ENCODE assay signal across 8 mouse cellular contexts in the genomic region with DNA sequence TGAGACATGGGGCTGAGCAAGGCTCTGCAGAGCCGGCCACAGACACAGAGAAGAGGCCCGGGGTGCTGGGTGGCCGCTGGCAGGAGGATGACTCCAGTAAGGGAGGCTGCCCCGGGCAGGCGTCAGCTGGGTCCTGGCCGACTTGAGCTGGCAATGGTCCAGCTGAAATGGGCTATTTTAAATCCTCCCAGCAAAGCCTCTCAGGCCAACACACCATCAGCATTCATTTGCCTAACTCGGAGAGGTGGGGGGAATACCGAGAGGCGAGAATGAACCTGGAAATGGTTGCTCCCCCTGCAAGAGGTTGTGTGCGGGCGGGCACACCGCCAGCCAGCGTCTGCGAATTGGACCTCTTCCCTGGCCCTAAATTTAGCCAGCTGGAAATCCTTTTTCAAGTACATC. TPM values are rescaled to one million over a fixed set of nuclear protein-coding genes. Genes with fewer than 3 reads are reported as not detected.
DNase-seq lines count a peak whose midpoint lies in the region; ATAC-seq and TF ChIP-seq lines count a peak whose summit lies in the region.

No protein-coding gene starts in this region.

- 26% methylated on average over 14 of the region's 14 CpGs for WGBS in lung, embryonic 15.5 days
- 42% methylated on average over 14 of the region's 14 CpGs for WGBS in lung, postnatal 0 days
- 18% methylated on average over 14 of the region's 14 CpGs for WGBS in forebrain, embryonic 14.5 days
- 25% methylated on average over 14 of the region's 14 CpGs for WGBS in heart, embryonic 16.5 days

- H3K4me3 ChIP-seq in lung, embryonic 15.5 days: no peak overlapping the region
- no peak overlapping the region for H3K4me3 ChIP-seq in lung, postnatal 0 days (ENCODE audit: low read depth, low read length)
- H3K4me3 ChIP-seq in forebrain, embryonic 14.5 days (ENCODE audit: low read depth, low read length): no peak overlapping the region
- no peak overlapping the region for H3K4me3 ChIP-seq in heart, embryonic 16.5 days (ENCODE audit: low read length)

- no peak for DNase-seq in lung, postnatal 0 days (ENCODE audit: low spot score)
- DNase-seq in forebrain, embryonic 14.5 days (ENCODE audit: low spot score): peak; percentile 84
- peak; percentile 60 to 67 for DNase-seq in left cerebral cortex, postnatal 10 days (ENCODE audit: extremely low spot score in 1 of 2, low spot score in 2 of 2)
- DNase-seq in right cerebral cortex, postnatal 14 days: peak; percentile 64
- DNase-seq in urinary bladder, postnatal 25 days (ENCODE audit: low spot score): no peak
- DNase-seq in thymus, adult 18-20 months: no peak

- TF ChIP-seq CTCF in lung, postnatal 0 days (IDR thresholded peaks at IDR 0.05): no peak

- peaks cover 7% of the 10 kb centered on the region for H3K4me1 ChIP-seq in lung, embryonic 15.5 days
- no peaks in the 10 kb centered on the region for H3K4me1 ChIP-seq in lung, postnatal 0 days (ENCODE audit: insufficient read depth, low read depth, low read length)
- H3K4me1 ChIP-seq in forebrain, embryonic 14.5 days (ENCODE audit: control insufficient read depth, insufficient read depth, low read length): peaks cover 44% of the 10 kb centered on the region
- H3K4me1 ChIP-seq in heart, embryonic 16.5 days (ENCODE audit: control insufficient read depth, insufficient read depth, low read length): peaks cover 15% of the 10 kb centered on the region

- ATAC-seq in lung, embryonic 15.5 days (ENCODE audit: borderline replicate concordance, extremely low read depth, low FRiP score, low TSS enrichment): 0 out of 2 replicates have a peak, but pooled peaks have one; percentile 7
- ATAC-seq in lung, postnatal 0 days: no peak
- peak; percentile 60 for ATAC-seq in forebrain, embryonic 14.5 days
- peak; percentile 87 for ATAC-seq in heart, embryonic 16.5 days (replicated peaks; ENCODE audit: extremely low read depth, insufficient read depth, low FRiP score)

- H3K9ac ChIP-seq in lung, embryonic 15.5 days: no peak overlapping the region
- H3K9ac ChIP-seq in lung, postnatal 0 days (replicated peaks; ENCODE audit: low read depth): no peak overlapping the region
- peak overlapping the region; percentile 17; the same call in 1 of the 2 replicates for H3K9ac ChIP-seq in forebrain, embryonic 14.5 days (ENCODE audit: low read length)
- H3K9ac ChIP-seq in heart, embryonic 16.5 days (ENCODE audit: low read length): no peak overlapping the region

- H3K27ac ChIP-seq in lung, embryonic 15.5 days: no peak overlapping the region
- H3K27ac ChIP-seq in lung, postnatal 0 days (ENCODE audit: low read length): no peak overlapping the region
- H3K27ac ChIP-seq in forebrain, embryonic 14.5 days (ENCODE audit: low read depth, low read length): peak overlapping the region; percentile 90
- peak overlapping the region; percentile 54 for H3K27ac ChIP-seq in heart, embryonic 16.5 days (ENCODE audit: low read length)

- no peak for TF ChIP-seq EP300 in lung, postnatal 0 days (IDR thresholded peaks at IDR 0.05)

- H3K4me2 ChIP-seq in lung, embryonic 15.5 days: no peak overlapping the region
- no peak overlapping the region for H3K4me2 ChIP-seq in lung, postnatal 0 days (replicated peaks; ENCODE audit: low read depth, low read length)
- peak overlapping the region; percentile 21; the same call in 1 of the 2 replicates for H3K4me2 ChIP-seq in forebrain, embryonic 14.5 days (ENCODE audit: low read length)
- H3K4me2 ChIP-seq in heart, embryonic 16.5 days (ENCODE audit: low read depth, low read length): peak overlapping the region; percentile 55

- intact Hi-C loops in left cerebral cortex, postnatal 10 days (cut with DNase I): no loop called here

- no peaks in the 10 kb centered on the region for H3K9me3 ChIP-seq in lung, embryonic 15.5 days
- H3K9me3 ChIP-seq in lung, postnatal 0 days (ENCODE audit: low read length): no peaks in the 10 kb centered on the region
- H3K9me3 ChIP-seq in forebrain, embryonic 14.5 days (replicated peaks; ENCODE audit: control insufficient read depth, low read length): no peaks in the 10 kb centered on the region
- H3K9me3 ChIP-seq in heart, embryonic 16.5 days (replicated peaks; ENCODE audit: control insufficient read depth, low read length): no peaks in the 10 kb centered on the region

- no peaks in the 10 kb centered on the region for H3K36me3 ChIP-seq in lung, embryonic 15.5 days
- H3K36me3 ChIP-seq in lung, postnatal 0 days (ENCODE audit: insufficient read depth, low read length): no peaks in the 10 kb centered on the region
- H3K36me3 ChIP-seq in forebrain, embryonic 14.5 days (ENCODE audit: control insufficient read depth, insufficient read depth, low read length): no peaks in the 10 kb centered on the region
- H3K36me3 ChIP-seq in heart, embryonic 16.5 days (ENCODE audit: control insufficient read depth, insufficient read depth): no peaks in the 10 kb centered on the region

- H3K27me3 ChIP-seq in lung, embryonic 15.5 days: no peaks in the 10 kb centered on the region
- no peaks in the 10 kb centered on the region for H3K27me3 ChIP-seq in lung, postnatal 0 days (replicated peaks; ENCODE audit: insufficient read depth, low read length)
- H3K27me3 ChIP-seq in forebrain, embryonic 14.5 days (replicated peaks; ENCODE audit: control insufficient read depth, insufficient read depth, low read length): no peaks in the 10 kb centered on the region
- peaks cover 8% of the 10 kb centered on the region; the same call in 1 of the 2 replicates for H3K27me3 ChIP-seq in heart, embryonic 16.5 days (ENCODE audit: control insufficient read depth, insufficient read depth, low read length)

RNA-seq across cellular contexts. Expression of a gene that starts 30.9 kb away (rescaled TPM):
- polyA plus RNA-seq in lung, embryonic 15.5 days (2015; fragmentation: Nextera tagmentation; extraction: Ambion mirVana): not detected in 2 replicates
- not detected in 2 replicates for polyA plus RNA-seq in lung, postnatal 0 days (2015; fragmentation: Nextera tagmentation; extraction: Ambion mirVana)
- polyA plus RNA-seq in forebrain, embryonic 14.5 days (2014; fragmentation: Nextera tagmentation; extraction: Ambion mirVana): not detected in 2 replicates
- 0.12 TPM in 1 of 2 replicates, not detected in the other for polyA plus RNA-seq in heart, embryonic 16.5 days (2015; fragmentation: Nextera tagmentation; extraction: Ambion mirVana)
- not detected for total RNA-seq in left cerebral cortex, postnatal 10 days (2021)

RNA-seq across cellular contexts. Expression of a gene that starts 45.7 kb away (rescaled TPM):
- 0.20 and 0.29 TPM in 2 replicates for polyA plus RNA-seq in lung, embryonic 15.5 days (2015; fragmentation: Nextera tagmentation; extraction: Ambion mirVana)
- polyA plus RNA-seq in lung, postnatal 0 days (2015; fragmentation: Nextera tagmentation; extraction: Ambion mirVana): 0.97 and 1.1 TPM in 2 replicates
- polyA plus RNA-seq in forebrain, embryonic 14.5 days (2014; fragmentation: Nextera tagmentation; extraction: Ambion mirVana): 28.2 and 32.3 TPM in 2 replicates
- polyA plus RNA-seq in heart, embryonic 16.5 days (2015; fragmentation: Nextera tagmentation; extraction: Ambion mirVana): 0.09 and 0.16 TPM in 2 replicates
- total RNA-seq in left cerebral cortex, postnatal 10 days (2021): 100 to 1,000 TPM; 272 to 280 TPM

Comparison
In these comparisons a context has a peak if more than half of its experiments do, and no peak if none do; other contexts are left out.
1. H3K27ac ChIP-seq: peak in forebrain, embryonic 14.5 days (single experiment) and heart, embryonic 16.5 days (single experiment); none in lung, embryonic 15.5 days (single experiment) and lung, postnatal 0 days (single experiment).
2. H3K4me2 ChIP-seq: peak in forebrain, embryonic 14.5 days (single experiment) and heart, embryonic 16.5 days (single experiment); none in lung, embryonic 15.5 days (single experiment) and lung, postnatal 0 days (single experiment).
3. DNase-seq: peak in forebrain, embryonic 14.5 days (single experiment), left cerebral cortex, postnatal 10 days (2 of 2) and right cerebral cortex, postnatal 14 days (single experiment); none in lung, postnatal 0 days (single experiment), urinary bladder, postnatal 25 days (single experiment) and thymus, adult 18-20 months (0 of 2).
4. RNA of a gene that starts 45.7 kb away (polyA plus RNA-seq): 28.2 to 32.3 TPM in forebrain, embryonic 14.5 days; 0.97 to 1.1 TPM in lung, postnatal 0 days, 0.20 to 0.29 TPM in lung, embryonic 15.5 days and 0.09 to 0.16 TPM in heart, embryonic 16.5 days; every median in the first group is over 10 times any median in the second.